Mouse (Mus musculus) olfactory bulb, adult 2 months (tissue): ENCODE data around the gene Dnmbp.

Experiments used
- CTCF ChIP-seq: fragments of 200-500 bp; IDR thresholded peaks from 2 replicates; pipeline ENCODE4 v1.5.1; 2012; ENCODE audit warnings: low read depth, mild to moderate bottlenecking, low read length, moderate library complexity; ENCODE audit not compliant: insufficient read depth
- POLR2A ChIP-seq: fragments of 200-500 bp; IDR thresholded peaks from 2 replicates; pipeline ENCODE4 v1.6.1; 2012; ENCODE audit warnings: mild to moderate bottlenecking, low read depth, low read length, moderate library complexity; ENCODE audit not compliant: insufficient read depth

DNA sequence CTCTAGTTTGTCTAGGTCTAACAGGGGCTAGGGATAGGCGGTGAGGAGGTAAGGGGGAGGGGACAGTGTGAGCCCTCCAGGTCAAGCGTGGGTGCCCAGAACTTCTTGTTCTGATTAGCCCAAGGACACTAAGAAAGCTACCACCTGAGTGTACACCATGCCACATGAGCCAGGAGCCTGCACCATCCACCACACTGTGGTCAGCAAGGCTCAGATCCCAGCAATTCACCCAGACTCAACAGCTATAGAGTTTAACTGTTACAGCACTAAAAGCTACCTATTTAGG is 22.6 kb downstream of the Dnmbp start:
- TF ChIP-seq POLR2A = no peak
- no peak for TF ChIP-seq CTCF
